Mouse (Mus musculus) kidney, embryonic 15.5 days (tissue): ENCODE measurements at regions not wholly inside any gene's neighbourhood (a gene's known extent, or its start where the extent isn't known, plus 50 kb on each side); places are given as distances from the start of the nearest gene placed in this dataset.

Experiments
- ATAC-seq: fragments of 200-750 bp; cut with Nextera tagmentation; replicated peaks from 2 replicates; pipeline ENCODE4 v1.8.0; 2017; ENCODE audit warnings: moderate TSS enrichment; ENCODE audit not compliant: low FRiP score
- H3K27ac ChIP-seq: fragments of 300-500 bp; sonication (generic); 2 replicates; pipeline ENCODE4 v1.5.1; 2015; ENCODE audit warnings: mild to moderate bottlenecking, inconsistent platforms
- H3K27me3 ChIP-seq: fragments of 300-500 bp; sonication (generic); 2 replicates; pipeline ENCODE4 v1.6.1; 2015; ENCODE audit warnings: inconsistent platforms
- H3K36me3 ChIP-seq: fragments of 300-500 bp; sonication (generic); 2 replicates; pipeline ENCODE4 v1.6.1; 2015; ENCODE audit warnings: inconsistent platforms
- H3K4me1 ChIP-seq: fragments of 300-500 bp; sonication (generic); 2 replicates; pipeline ENCODE4 v1.6.1; 2015; ENCODE audit warnings: inconsistent platforms
- H3K4me2 ChIP-seq: fragments of 300-500 bp; sonication (generic); 2 replicates; pipeline ENCODE4 v1.6.1; 2015; ENCODE audit warnings: moderate library complexity, mild to moderate bottlenecking, inconsistent platforms
- H3K4me3 ChIP-seq: fragments of 300-500 bp; sonication (generic); replicated peaks from 2 replicates; pipeline ENCODE4 v1.5.1; 2015; ENCODE audit warnings: mild to moderate bottlenecking, inconsistent platforms
- H3K9ac ChIP-seq: fragments of 300-500 bp; sonication (generic); 2 replicates; pipeline ENCODE4 v1.6.1; 2015; ENCODE audit warnings: mild to moderate bottlenecking, inconsistent platforms
- H3K9me3 ChIP-seq: fragments of 300-500 bp; sonication (generic); replicated peaks from 2 replicates; pipeline ENCODE4 v1.6.1; 2016; ENCODE audit warnings: inconsistent platforms
- WGBS: fragments of 180-500 bp; shearing (Covaris S2); methylation state at CpG from one replicate; pipeline ENCODE4 v1.1.7; 2015; ENCODE audit warnings: mixed read lengths; 5-methylcytosine and 5-hydroxymethylcytosine counted together

DNA sequence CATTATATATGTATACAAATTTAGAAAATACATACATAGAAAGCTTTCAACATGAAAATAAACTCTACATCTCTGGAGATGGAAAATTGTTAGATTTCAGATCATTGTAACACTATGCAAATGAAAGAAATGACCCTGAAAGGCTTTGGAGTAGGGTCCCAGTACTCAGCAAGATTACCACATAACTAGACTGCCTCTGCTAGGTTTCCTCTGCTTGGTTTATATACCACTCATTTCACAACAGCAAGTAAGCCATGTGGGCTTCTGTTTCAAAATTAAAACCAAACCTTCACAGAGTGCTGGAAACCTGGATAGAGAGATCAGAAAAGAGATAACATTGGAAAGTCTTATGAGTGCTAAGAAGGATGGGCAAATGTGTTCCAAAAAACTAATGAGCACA, 600.1 kb downstream of the Ptprc start:
- Histone ChIP-seq H3K36me3 (no peaks in the 10 kb centered on the region), H3K27ac (no peak overlapping the region), H3K27me3 (no peaks in the 10 kb centered on the region), H3K4me3 (no peak overlapping the region), H3K9me3 (no peaks in the 10 kb centered on the region), H3K4me1 (peaks cover 16% of the 10 kb centered on the region; the same call in 1 of the 2 replicates), H3K9ac (no peak overlapping the region), H3K4me2 (no peak overlapping the region)
- ATAC-seq = no peak

DNA sequence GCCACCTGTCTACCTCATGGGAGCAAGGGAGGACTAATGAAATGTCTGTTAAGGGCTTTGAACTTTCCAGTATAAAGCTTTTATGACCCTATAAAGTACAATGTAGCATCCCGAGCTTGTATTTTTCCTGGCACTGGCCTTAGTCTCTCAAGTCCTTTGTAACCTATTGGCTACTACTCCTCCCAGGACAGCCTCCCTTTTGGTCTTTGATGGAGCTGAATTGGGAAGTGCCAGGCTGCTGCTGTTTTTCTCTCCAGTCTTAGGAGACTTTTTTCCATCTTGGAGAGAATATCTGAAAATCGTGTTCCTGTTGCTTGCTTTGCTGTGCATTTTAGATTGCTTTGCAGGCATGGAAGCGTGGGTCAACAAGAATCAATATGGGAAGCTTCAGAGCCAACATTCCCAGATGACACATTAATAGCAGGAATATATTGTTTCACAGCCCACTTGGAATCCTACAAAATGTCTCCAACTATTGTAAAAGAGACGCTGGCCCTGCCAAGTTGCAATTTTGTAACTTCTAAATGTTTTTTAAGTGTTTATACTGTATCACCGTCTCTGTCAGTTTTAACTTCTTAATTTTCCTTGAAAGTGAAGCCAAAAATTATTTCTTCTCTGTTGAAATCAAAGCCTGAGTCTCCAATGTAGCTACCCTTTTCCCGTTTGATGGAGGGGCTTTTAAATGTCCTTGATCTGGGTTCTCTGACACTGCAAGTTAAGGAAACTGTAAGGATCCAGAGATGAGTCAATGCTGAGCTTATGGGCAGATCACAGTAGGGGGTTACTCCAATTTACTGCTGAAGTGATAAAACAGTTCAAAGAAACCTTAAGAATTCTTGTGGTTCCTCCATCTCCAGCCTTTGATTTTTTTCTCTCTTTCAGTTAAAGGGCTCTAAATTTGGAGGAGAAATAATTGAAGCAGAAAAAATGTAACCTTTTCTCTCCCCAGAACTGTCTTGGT, 603.3 kb downstream of the Ptprc start:
- peak overlapping the region; percentile 78 for H3K27ac ChIP-seq
- peaks cover 16% of the 10 kb centered on the region; the same call in 1 of the 2 replicates for H3K4me1 ChIP-seq
- peak; percentile 88 for ATAC-seq
- H3K4me2 ChIP-seq = no peak overlapping the region; the same call in 1 of the 2 replicates
- no peak overlapping the region for H3K4me3 ChIP-seq
- 25% methylated on average over 6 of the region's 6 CpGs for WGBS
- no peaks in the 10 kb centered on the region for H3K27me3 ChIP-seq
- H3K9ac ChIP-seq = no peak overlapping the region
- H3K9me3 ChIP-seq = no peaks in the 10 kb centered on the region
- no peaks in the 10 kb centered on the region for H3K36me3 ChIP-seq

DNA sequence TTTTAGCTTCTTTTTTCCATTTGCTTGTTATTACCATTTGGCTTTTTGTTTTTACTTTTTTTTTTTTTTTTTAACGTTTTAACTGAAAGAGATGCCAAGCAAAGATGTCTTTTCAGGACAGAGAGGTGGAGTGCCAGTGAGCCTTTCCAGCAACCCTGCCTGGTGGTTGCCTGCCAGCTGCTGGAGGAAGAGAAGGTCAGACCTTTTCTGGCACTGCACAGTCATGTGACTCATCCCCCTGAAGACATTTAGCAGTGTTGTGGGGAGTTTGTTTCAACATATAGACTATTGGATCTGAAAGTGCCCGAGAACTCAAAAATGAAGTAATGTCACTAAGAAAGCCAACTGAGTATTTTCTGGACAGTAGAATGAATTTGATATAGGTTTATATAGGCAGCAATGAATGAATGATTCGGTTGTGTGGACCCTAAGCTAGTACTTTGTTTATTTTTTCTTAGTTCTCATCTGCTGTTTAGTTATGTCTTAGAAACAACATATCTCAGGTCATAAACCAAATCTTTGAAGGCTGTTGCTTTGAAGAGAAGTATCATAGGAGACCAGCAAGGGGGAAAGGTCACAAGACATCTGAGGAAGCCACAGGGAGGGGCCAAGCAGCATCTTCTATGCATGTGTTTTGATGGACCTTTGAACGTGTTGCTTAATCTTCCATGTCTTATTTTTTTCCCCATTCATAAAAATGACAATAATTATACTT, 604.2 kb downstream of the Ptprc start:
- H3K9ac ChIP-seq = no peak overlapping the region
- peak; percentile 77 for ATAC-seq
- no peaks in the 10 kb centered on the region for H3K9me3 ChIP-seq
- no peak overlapping the region for H3K4me2 ChIP-seq
- peaks cover 15% of the 10 kb centered on the region; the same call in 1 of the 2 replicates for H3K4me1 ChIP-seq
- H3K27me3 ChIP-seq = no peaks in the 10 kb centered on the region
- WGBS = 21% methylated on average over 4 of the region's 4 CpGs
- no peak overlapping the region for H3K4me3 ChIP-seq
- peak overlapping the region; percentile 78 for H3K27ac ChIP-seq
- no peaks in the 10 kb centered on the region for H3K36me3 ChIP-seq

DNA sequence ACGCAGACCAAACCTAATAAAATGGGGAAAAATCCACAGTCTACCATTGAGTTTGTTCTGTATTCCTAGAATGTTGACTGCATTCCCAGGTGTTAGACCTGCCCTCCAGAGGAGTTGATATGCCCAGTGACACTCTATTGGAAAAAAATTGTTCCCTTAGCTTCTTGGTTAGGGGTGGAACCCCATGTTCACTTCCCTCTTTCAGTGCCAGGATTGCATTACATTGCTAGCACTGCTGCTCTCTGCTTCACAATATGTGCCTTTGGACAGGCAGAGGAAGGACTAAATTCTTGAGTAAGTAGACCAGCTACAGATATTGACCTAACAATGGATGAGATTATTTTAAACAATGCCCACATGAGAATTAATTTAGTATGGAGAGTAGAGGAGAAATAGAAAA, 607.3 kb upstream of the Nr5a2 start:
- H3K4me2 ChIP-seq = no peak overlapping the region
- H3K36me3 ChIP-seq = no peaks in the 10 kb centered on the region
- ATAC-seq = no peak
- 95% methylated on average over 1 of the region's 1 CpGs for WGBS
- peaks cover 8% of the 10 kb centered on the region; the same call in 1 of the 2 replicates for H3K4me1 ChIP-seq
- no peaks in the 10 kb centered on the region for H3K9me3 ChIP-seq
- no peak overlapping the region for H3K9ac ChIP-seq
- no peak overlapping the region for H3K4me3 ChIP-seq
- no peak overlapping the region for H3K27ac ChIP-seq
- no peaks in the 10 kb centered on the region for H3K27me3 ChIP-seq

DNA sequence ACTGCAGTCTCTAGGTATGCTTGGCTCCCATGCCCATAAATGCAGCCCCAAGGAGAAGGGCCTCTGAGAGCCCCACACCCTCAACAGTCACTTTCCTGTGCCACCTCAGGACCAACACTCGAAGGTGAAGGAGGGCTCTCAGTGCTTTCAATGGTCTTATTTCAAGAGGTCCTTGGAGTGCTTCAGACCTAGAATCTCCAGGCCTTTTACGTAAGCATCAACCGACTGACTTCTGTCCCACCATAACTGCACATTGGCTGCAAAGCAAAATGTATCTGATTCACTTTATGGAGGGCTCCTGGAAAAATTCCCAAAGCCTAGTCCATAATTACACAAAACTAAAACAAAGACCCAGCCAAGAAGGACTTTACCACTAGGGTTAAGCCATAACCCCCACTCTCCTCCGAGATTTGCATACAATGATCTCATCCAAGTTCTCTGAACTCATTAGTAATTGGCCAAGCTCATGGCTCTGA, 605.4 kb upstream of the Nr5a2 start:
- H3K4me1 ChIP-seq = no peaks in the 10 kb centered on the region
- no peaks in the 10 kb centered on the region for H3K9me3 ChIP-seq
- no peak overlapping the region for H3K9ac ChIP-seq
- no peak for ATAC-seq
- 72% methylated on average over 4 of the region's 4 CpGs for WGBS
- peak overlapping the region; percentile 13; the same call in 1 of the 2 replicates for H3K27ac ChIP-seq
- no peak overlapping the region for H3K4me3 ChIP-seq
- no peak overlapping the region for H3K4me2 ChIP-seq
- H3K36me3 ChIP-seq = no peaks in the 10 kb centered on the region
- no peaks in the 10 kb centered on the region for H3K27me3 ChIP-seq

DNA sequence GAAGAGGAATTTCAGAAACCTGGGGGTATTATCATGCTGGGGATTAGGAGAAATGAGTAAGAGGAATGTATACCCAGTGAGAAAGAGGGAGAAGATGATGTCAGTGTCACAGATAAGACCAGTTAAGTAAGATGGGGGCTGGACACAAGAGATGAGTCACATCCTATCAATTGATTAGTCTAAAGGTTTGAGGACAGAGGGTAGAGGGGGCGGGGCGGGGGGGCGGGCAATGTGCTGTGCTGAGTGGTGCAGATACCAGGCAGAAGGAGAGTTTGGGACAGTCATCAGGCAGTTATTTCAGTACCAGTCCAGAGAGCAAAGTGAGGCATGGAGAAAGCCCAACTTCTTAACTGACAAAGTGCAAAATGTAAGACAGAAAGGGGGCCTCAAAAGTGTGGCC, 601.4 kb upstream of the Nr5a2 start:
- Histone ChIP-seq H3K27me3 (no peaks in the 10 kb centered on the region), H3K4me3 (no peak overlapping the region), H3K9me3 (no peaks in the 10 kb centered on the region), H3K36me3 (no peaks in the 10 kb centered on the region), H3K4me1 (0 out of 2 replicates have a peak, but pooled peaks cover 3% of the 10 kb centered on the region), H3K9ac (no peak overlapping the region), H3K4me2 (no peak overlapping the region), H3K27ac (no peak overlapping the region)
- ATAC-seq = no peak
- WGBS = 82% methylated on average over 3 of the region's 3 CpGs

DNA sequence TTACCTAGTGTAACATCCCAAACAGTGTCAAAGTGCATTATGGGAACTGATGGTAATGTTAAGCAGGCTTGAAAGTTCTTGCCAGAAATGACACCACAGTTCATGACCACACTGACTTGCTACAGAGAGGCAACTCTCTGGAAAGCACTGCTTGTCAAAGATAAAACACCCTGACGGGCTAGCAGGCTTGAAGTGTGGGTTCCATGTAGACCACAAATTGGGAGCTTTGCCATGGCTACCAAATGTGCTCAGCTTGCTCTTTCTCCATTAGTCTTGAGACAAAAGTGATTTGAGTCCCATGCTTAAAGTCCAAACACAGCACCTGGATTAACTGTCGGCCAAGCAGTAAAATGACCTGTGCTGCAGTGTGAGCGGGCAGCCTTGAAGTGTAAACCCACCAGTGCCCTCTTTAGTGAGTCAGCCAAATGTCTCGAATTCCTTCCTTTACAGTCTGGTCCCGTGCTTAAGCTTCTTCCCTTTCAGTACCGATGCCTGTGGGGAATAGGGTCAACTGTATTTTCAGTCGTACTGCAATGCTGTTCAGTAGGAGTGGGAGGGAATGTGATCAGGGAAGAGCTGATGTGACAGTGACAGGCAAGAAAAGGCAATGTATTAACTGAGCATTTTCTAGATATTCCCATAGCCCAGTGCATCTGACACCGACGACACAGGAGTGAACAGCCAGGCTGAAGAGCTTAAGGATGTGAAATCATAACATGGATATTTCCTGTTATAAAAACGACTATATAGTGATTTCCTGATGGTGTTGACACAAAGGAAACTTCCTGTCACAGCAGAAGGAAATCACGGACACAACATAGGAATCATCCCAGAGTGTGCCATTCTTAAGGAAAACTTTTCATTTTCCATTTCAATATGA, 600.4 kb upstream of the Nr5a2 start:
- Histone ChIP-seq H3K4me2 (no peak overlapping the region), H3K4me3 (no peak overlapping the region), H3K9me3 (no peaks in the 10 kb centered on the region), H3K27me3 (no peaks in the 10 kb centered on the region), H3K4me1 (0 out of 2 replicates have a peak, but pooled peaks cover 3% of the 10 kb centered on the region), H3K36me3 (no peaks in the 10 kb centered on the region), H3K9ac (no peak overlapping the region), H3K27ac (peak overlapping the region; percentile 54)
- 35% methylated on average over 11 of the region's 11 CpGs for WGBS
- peak; percentile 75; the same call in 1 of the 2 replicates for ATAC-seq

DNA sequence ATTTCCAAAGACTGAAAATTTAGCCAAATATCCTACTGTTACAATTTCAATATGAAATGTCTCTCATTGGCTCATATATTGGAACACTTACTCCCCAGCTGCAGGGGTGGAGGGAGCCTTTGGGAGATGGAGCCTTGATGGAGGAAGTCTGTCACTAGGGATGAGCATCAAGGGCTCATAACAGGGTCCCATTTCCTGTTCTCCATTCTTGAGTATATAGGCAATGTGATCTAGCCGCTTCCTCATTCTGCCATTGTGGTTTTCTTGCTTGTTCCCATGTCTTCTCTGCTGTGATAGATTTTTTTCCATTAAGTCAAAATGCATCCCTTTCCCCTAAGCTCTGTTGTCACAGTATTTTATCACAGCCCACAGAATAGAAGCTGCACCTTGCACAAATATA, 589.4 kb upstream of the Nr5a2 start:
- Histone ChIP-seq H3K27ac (no peak overlapping the region), H3K9ac (no peak overlapping the region), H3K4me1 (no peaks in the 10 kb centered on the region), H3K27me3 (no peaks in the 10 kb centered on the region), H3K36me3 (no peaks in the 10 kb centered on the region), H3K4me3 (no peak overlapping the region), H3K4me2 (no peak overlapping the region), H3K9me3 (no peaks in the 10 kb centered on the region)
- 96% methylated on average over 1 of the region's 1 CpGs for WGBS
- no peak for ATAC-seq

DNA sequence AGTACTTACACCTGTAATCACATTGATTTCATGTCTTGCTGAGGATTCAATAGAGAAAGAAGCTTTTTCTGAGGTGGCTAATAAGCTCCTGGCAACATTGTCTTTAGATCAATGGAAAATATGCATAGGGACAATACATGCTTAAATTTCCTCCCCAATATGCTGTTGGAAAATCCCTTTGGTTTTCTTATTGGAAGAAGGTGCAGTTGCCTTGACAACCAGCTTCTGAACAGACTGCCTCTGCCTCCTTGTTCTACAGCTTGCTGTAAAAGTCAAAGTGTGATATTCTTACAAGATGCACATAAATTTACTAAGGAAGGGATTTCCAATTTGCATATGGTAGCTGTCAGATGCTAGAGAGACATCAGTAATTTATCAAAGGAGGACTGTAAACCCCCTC, 585.4 kb upstream of the Nr5a2 start:
- no peak overlapping the region for H3K4me2 ChIP-seq
- H3K9ac ChIP-seq = no peak overlapping the region
- no peak for ATAC-seq
- H3K9me3 ChIP-seq = no peaks in the 10 kb centered on the region
- no peak overlapping the region for H3K4me3 ChIP-seq
- H3K27ac ChIP-seq = no peak overlapping the region
- no peaks in the 10 kb centered on the region for H3K36me3 ChIP-seq
- H3K27me3 ChIP-seq = no peaks in the 10 kb centered on the region
- no peaks in the 10 kb centered on the region for H3K4me1 ChIP-seq

DNA sequence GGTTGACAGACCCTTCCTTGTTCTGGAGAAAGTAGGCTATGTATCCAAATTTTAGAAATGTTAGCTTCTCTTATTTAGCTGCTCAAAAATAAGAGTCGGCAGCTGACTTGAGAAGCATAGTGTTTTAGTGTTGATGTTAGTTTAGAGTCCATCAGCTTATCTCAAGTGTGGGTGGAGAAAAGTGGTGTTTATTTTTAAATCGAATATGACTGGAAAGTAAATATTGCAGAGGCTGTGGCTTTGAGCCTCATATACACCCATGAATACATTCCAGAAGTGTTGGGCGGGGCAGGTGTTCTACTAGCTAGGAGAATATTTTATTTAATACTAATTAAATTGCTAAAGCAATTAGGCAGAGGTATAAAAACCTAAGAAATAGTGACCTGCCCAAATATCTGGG, 583.6 kb upstream of the Nr5a2 start:
- 86% methylated on average over 3 of the region's 3 CpGs for WGBS
- Histone ChIP-seq H3K4me2 (no peak overlapping the region), H3K9me3 (no peaks in the 10 kb centered on the region), H3K4me3 (no peak overlapping the region), H3K9ac (no peak overlapping the region), H3K36me3 (no peaks in the 10 kb centered on the region), H3K27ac (no peak overlapping the region), H3K4me1 (no peaks in the 10 kb centered on the region), H3K27me3 (no peaks in the 10 kb centered on the region)
- ATAC-seq = no peak

DNA sequence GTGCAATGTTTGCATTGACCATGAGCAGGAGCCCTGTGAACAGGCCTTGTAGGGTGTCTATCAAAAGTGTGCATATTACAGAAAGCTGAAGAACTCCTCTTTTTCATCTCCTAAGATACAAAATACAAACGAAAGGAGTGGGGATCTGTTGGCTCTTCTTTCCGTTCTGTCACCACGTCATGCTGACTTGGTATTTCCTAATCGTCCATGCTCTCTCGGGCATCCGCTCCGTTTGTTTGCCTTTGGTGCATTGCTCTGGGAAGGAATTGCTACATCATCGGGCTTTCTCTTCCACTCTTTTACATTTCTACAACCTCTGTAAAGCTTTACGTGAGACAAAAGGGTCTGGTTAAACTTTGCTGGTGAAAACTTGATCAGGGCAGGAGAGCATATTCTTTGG, 581.2 kb upstream of the Nr5a2 start:
- Histone ChIP-seq H3K27me3 (no peaks in the 10 kb centered on the region), H3K27ac (no peak overlapping the region), H3K36me3 (no peaks in the 10 kb centered on the region), H3K4me2 (no peak overlapping the region), H3K9ac (no peak overlapping the region), H3K9me3 (no peaks in the 10 kb centered on the region), H3K4me1 (no peaks in the 10 kb centered on the region), H3K4me3 (no peak overlapping the region)
- no peak for ATAC-seq
- 87% methylated on average over 9 of the region's 9 CpGs for WGBS
